Mouse (Mus musculus) kidney, adult 2 months (tissue): Measurements from ENCODE around the gene Pias4. TPM values are rescaled to one million over a fixed set of nuclear protein-coding genes. Genes with fewer than 3 reads are reported as not detected.

ENCODE experiments used
- DNase-seq: peaks from one replicate; pipeline ENCODE4 v3.0.0; 2021
- H3K27ac ChIP-seq: fragments of 200-500 bp; 2 replicates; pipeline ENCODE4 v1.5.1; 2012; ENCODE audit warnings: low read depth, low read length, control low read depth, inconsistent platforms; ENCODE audit not compliant: insufficient read depth
- H3K27me3 ChIP-seq: fragments of 200-500 bp; replicated peaks from 2 replicates; pipeline ENCODE4 v1.6.1; 2012; ENCODE audit warnings: mild to moderate bottlenecking, moderate library complexity, low read length, inconsistent platforms; ENCODE audit not compliant: control insufficient read depth, insufficient read depth
- H3K36me3 ChIP-seq: fragments of 200-500 bp; 2 replicates; pipeline ENCODE4 v1.6.1; 2012; ENCODE audit warnings: mild to moderate bottlenecking, moderate library complexity, low read length, inconsistent platforms; ENCODE audit not compliant: control insufficient read depth, insufficient read depth
- H3K4me1 ChIP-seq: fragments of 200-500 bp; 2 replicates; pipeline ENCODE4 v1.6.1; 2011; ENCODE audit warnings: low read length; ENCODE audit not compliant: control insufficient read depth, insufficient read depth
- H3K4me3 ChIP-seq: fragments of 200-500 bp; 2 replicates; pipeline ENCODE4 v1.5.1; 2011; ENCODE audit warnings: mild to moderate bottlenecking, low read depth, low read length, control low read depth; ENCODE audit not compliant: insufficient read depth
- CTCF ChIP-seq: fragments of 200-500 bp; conservative IDR thresholded peaks from 2 replicates; pipeline ENCODE4 v1.5.1; 2011; ENCODE audit warnings: low read depth, mild to moderate bottlenecking, control low read depth, low read length, moderate library complexity, mixed read lengths; ENCODE audit not compliant: insufficient read depth, insufficient read length
- POLR2A ChIP-seq: fragments of 200-500 bp; IDR thresholded peaks from one replicate; pipeline ENCODE4 v1.6.1; 2011; ENCODE audit warnings: low read depth, low read length, control low read depth
- WGBS: fragments of 180-500 bp; shearing (Covaris S2); methylation state at CpG from one replicate; pipeline ENCODE4 v1.1.7; 2018; 5-methylcytosine and 5-hydroxymethylcytosine counted together
- polyA plus RNA-seq: library from polyadenylated mRNA; depleted of rRNA; stranded (reverse); fragments of >200 nt; gene quantifications from 2 replicates; pipeline ENCODE4 v1.2.3, GENCODE M21; 2012

Gene Pias4
- polyA plus RNA-seq, 1 experiment: 36.8 TPM

GRCm38 (mm10) chr10:81180946-81181345 lies 13.2 kb upstream of the Pias4 start:
- H3K4me3 ChIP-seq: no peak overlapping the region
- TF ChIP-seq CTCF (no peak), POLR2A (no peak)
- 90% methylated on average over 13 of the region's 13 CpGs for WGBS
- peaks cover 7% of the 10 kb centered on the region; the same call in 1 of the 2 replicates for H3K4me1 ChIP-seq
- peaks cover 16% of the 10 kb centered on the region for H3K36me3 ChIP-seq
- H3K27ac ChIP-seq: no peak overlapping the region
- no peaks in the 10 kb centered on the region for H3K27me3 ChIP-seq
- no peak for DNase-seq

- Histone ChIP-seq H3K4me3 (no peak overlapping the region), H3K27ac (no peak overlapping the region), H3K27me3 (no peaks in the 10 kb centered on the region), H3K36me3 (peaks cover 16% of the 10 kb centered on the region), H3K4me1 (peaks cover 14% of the 10 kb centered on the region; the same call in 1 of the 2 replicates)
- TF ChIP-seq CTCF: 0 out of 2 replicates have a peak, but pooled peaks have one; percentile 11
- TF ChIP-seq POLR2A: no peak
- WGBS: 88% methylated on average over 32 of the region's 32 CpGs
- no peak for DNase-seq
These were observed 12.0 kb upstream of the Pias4 start for GRCm38 (mm10) chr10:81179451-81180342.

- no peak for DNase-seq
- Histone ChIP-seq H3K27me3 (no peaks in the 10 kb centered on the region), H3K4me3 (no peak overlapping the region), H3K27ac (no peak overlapping the region), H3K36me3 (peaks cover 16% of the 10 kb centered on the region), H3K4me1 (peaks cover 14% of the 10 kb centered on the region; the same call in 1 of the 2 replicates)
- TF ChIP-seq POLR2A (no peak), CTCF (no peak)
- WGBS: 89% methylated on average over 11 of the region's 11 CpGs
These were observed 11.2 kb upstream of the Pias4 start for GRCm38 (mm10) chr10:81178927-81179326.

- 38% methylated on average over 14 of the region's 14 CpGs for WGBS
- DNase-seq: no peak
- TF ChIP-seq CTCF (no peak), POLR2A (no peak)
These were observed 10.4 kb upstream of the Pias4 start for GRCm38 (mm10) chr10:81177958-81178712.

GRCm38 (mm10) chr10:81177491-81177925 lies 9.8 kb upstream of the Pias4 start:
- Histone ChIP-seq H3K4me3 (peak overlapping the region; percentile 72), H3K4me1 (peaks cover 16% of the 10 kb centered on the region; the same call in 1 of the 2 replicates), H3K27ac (peak overlapping the region; percentile 93), H3K36me3 (peaks cover 16% of the 10 kb centered on the region), H3K27me3 (no peaks in the 10 kb centered on the region)
- DNase-seq: peak; percentile 63
- TF ChIP-seq CTCF: no peak
- WGBS: 3% methylated on average over 16 of the region's 16 CpGs

More at GRCm38 (mm10) chr10:81177958-81178712, 10.4 kb upstream of the Pias4 start:
- Histone ChIP-seq H3K36me3 (peaks cover 16% of the 10 kb centered on the region), H3K4me1 (peaks cover 16% of the 10 kb centered on the region; the same call in 1 of the 2 replicates), H3K27me3 (no peaks in the 10 kb centered on the region), H3K27ac (no peak overlapping the region), H3K4me3 (peak overlapping the region; percentile 72)

- H3K4me1 ChIP-seq: peaks cover 16% of the 10 kb centered on the region; the same call in 1 of the 2 replicates
- DNase-seq: peak; percentile 100
- TF ChIP-seq CTCF: no peak
- TF ChIP-seq POLR2A: peak; percentile 99
These were observed 8.9 kb upstream of the Pias4 start, which contains the start of gene Eef2 for GRCm38 (mm10) chr10:81176466-81177271. Gene Eef2 (plus strand): TSS chr10:81176631.

More at GRCm38 (mm10) chr10:81176466-81177271, 8.9 kb upstream of the Pias4 start, which contains the start of gene Eef2:
- under 1% methylated on average over 77 of the region's 77 CpGs for WGBS
- H3K27me3 ChIP-seq: no peaks in the 10 kb centered on the region
- H3K4me3 ChIP-seq: peak within 1 kb of the TSS; percentile 72
- H3K27ac ChIP-seq: peak within 1 kb of the TSS; percentile 93
- H3K36me3 ChIP-seq: peaks cover 14% of the 10 kb centered on the region
